Mouse (Mus musculus) urinary bladder, postnatal 14 days (tissue): ENCODE measurements around the gene Masp1.
A peak's percentile ranks its signal among the peaks of the same experiment; 100 is the strongest.

ENCODE experiments used
- DNase-seq: peaks from one replicate; pipeline ENCODE4 v3.0.0; 2021; ENCODE audit warnings: low spot score

Masp1 gene

DNA sequence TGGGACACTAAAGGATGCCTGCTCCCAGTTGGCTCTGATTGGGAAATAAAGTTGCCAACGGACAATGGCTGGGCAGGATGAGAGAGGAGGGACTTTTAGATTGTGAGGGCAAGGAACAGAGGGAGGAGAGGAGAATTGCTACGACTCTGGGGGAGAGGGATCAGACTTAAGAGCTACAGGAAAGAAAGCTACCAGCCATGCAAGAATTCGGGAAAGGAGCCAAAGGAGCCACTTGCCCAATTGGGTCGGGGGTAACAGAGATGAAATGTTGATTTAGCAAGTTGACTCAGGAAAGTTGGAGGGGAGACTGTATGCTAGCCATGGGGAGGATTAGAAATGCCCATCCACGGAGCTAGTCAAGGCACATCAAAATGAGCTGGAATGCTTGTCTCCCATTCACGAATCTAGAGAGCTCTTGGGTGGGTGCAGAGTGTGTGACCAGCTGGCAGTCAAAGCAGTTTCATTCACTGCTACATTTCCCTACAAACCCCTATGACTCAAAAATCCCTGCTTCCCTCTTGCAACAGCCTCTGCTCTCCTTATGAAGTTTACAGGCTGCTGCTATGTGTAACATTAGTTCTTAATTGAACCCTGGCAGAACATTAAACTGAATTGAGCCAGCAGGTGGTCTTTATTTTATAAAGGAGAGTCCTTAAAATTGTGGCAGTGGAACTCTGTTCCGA is 61.6 kb downstream of the Masp1 start:
- DNase-seq: no peak

- no peak for DNase-seq
These were observed 63.3 kb downstream of the Masp1 start for GRCm38 (mm10) chr16:23457338-23457737.

DNA sequence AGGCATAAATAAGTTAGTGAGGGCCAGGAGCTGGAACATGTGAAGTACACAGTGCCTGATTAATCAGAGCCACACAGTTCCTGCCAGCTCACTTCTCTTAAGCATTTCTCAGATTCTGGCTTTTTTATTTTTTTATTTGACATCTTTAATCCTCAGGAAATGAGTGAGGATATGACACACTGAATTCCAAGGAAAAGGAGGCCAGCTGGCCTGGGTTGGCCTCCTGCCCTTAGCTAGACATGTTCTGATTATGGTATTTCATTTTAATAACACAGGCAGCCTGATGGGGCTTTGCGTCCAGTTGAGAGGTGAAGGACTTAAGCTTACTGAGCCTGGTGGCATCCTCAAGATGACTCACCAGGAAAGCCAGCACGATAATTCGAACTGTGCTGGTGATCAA is 64.1 kb downstream of the Masp1 start:
- DNase-seq: peak; percentile 48

DNA sequence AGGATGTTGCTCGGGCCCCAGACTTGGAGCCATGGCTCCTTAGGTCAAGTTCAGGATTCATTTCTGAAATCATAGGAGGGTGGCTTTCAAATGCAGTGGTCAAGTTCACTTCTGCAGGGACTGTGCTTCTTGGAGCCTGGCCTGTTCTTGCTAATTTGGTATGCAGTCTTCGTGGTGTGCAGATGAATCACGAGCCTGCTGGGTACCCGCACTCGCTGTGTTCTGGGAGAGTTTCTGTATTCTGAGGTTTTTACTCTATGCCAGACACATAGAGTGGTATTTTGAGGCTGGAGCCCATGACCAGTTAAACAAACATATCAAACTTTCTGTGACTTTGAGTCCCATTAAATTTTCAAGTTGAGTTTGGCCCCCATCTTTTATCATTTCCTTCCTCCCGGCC is 66.2 kb downstream of the Masp1 start:
- no peak for DNase-seq

DNA sequence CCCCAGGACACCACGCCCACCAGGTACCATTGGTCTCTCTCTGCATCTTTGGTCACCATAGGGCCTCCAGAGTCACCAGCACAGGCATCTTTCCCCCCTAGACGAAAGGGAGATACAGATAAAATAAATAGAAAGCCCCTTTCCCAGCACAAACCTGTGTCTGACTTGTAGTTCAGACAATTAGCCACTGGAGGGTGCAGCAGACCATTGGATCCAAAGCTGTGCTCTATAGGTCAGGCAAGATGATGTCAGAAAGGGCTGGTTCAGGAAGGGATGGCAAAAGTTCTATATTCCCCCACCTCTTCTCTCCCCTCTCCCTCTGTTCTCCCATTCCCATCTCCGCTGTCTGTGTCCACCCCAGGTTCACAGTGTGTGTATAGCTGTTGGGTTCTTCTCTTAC is 68.1 kb downstream of the Masp1 start:
- DNase-seq: peak; percentile 38

DNA sequence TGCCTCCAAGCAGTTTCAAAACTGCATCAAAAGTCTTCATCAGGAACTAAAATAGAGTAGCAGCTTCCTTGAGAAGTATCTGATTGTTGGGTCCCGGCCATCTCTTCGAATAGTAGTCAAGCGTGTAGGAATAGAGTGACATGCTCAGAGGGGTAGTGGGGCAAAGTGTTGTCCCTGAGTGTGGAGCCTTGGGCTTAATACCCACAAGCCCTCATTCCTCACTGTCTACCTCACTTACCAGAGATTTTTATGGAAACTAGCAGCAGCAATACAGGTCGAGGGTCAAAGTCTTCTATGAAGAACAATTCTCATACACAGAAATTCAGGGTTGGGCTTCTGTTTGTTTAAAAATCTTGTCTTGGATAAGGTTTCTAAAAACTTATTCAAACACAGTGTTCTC is 69.8 kb downstream of the Masp1 start:
- no peak for DNase-seq

GRCm38 (mm10) chr16:23449946-23450345 is 70.7 kb downstream of the Masp1 start:
- no peak for DNase-seq

DNA sequence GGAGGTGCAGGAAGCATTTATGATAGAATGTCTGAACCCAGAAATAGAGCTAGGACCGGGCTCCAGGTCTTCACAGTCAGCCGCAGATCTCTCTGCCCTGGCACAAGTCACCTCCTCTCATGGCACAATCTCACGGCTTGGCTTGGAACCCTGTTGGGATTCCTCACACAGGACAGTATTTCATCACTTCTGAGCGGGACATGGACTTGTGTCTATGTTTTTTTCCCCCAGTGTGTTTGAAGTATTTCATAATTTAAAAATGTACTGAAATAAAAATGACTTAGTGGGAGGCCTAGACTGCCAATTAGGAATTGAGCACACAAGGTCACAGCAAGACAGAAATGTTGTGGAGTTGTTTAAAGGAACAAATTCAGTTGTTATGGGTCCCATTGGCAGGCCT is 76.4 kb downstream of the Masp1 start:
- no peak for DNase-seq

- no peak for DNase-seq
These were observed 83.0 kb downstream of the Masp1 start for GRCm38 (mm10) chr16:23437404-23438166.

DNA sequence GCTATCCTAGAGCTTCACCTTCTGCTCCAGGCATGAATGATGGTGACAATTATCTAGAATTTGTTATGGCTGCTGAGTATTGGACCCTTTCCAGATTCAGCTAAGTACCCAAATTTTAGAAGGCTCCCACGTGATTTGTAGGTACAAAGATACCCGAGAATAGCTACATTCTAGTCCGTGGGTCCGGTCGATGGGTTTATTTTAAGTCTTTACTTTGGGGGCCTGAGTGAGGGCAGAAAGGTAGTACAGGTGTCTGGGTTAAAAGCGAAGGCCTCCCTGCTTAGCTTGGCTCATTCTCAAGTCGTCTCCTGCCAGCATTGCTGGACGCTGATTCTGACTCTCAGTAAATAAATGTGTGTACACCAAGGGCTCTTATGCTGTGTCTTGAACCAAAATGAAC is 90.6 kb downstream of the Masp1 start:
- no peak for DNase-seq

DNA sequence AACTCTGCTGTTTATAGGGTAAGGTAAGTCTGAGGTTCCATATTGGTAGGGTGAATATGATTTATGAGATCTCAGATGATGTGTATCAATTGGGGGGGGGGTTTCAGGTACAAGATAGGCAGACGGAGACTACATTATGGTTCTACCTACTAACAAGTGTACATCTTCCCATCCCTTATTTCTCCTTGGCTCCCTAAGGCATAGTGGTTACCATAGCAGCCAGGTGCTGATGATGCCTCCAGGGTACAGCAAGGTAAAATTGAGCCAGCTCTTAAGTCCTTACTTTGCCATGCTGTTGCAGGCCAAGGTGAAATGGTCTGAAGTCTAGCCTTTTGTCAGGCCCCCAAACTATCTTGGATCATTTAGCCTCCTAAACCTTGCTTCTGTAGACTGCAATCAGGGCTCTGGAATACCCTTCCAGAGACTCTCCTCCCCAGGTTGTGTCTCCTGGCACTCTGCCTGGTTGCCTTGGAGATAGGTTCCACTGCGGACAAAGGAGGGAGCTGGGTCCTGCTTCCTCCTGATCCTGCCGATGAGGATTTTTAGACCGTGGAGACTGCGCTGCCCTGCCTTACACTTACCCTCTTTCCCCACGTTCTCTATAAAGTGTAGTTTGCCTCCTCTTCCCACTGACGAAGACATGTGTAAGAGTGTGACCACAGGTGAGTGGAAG is 91.8 kb downstream of the Masp1 start, which contains the start of gene Rtp1:
Rtp1 (plus strand) TSS at position 487 of the 673 bp plus-strand sequence.
- DNase-seq: no peak

- no peak for DNase-seq
These were observed 92.9 kb downstream of the Masp1 start for GRCm38 (mm10) chr16:23427701-23428100.

- DNase-seq: no peak
These were observed 96.8 kb downstream of the Masp1 start for GRCm38 (mm10) chr16:23423825-23424224.

DNA sequence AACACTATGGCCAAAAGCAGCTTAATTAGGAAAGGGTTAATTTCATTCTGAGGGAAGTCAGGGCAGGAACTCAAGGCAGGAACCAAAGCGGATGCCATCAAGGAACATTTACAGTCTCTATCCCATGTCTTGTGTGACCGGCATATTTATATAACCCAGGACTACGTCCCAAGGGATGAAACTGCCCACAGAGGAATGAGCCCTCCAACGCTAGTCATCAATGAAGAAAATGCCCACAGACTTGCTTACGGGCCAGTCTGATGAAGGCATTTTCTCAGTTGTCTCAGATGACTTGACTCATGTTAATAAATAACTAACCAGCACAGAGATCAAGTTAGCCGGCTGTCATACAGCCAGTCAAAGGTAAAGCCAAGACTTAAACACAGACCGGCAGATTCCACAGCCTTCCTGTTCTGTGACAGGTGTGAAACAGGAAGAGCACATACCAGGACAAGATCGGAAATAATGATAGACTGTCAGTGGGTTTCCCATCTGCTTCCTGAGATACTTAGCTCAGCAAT is 101.0 kb downstream of the Masp1 start:
- no peak for DNase-seq

DNA sequence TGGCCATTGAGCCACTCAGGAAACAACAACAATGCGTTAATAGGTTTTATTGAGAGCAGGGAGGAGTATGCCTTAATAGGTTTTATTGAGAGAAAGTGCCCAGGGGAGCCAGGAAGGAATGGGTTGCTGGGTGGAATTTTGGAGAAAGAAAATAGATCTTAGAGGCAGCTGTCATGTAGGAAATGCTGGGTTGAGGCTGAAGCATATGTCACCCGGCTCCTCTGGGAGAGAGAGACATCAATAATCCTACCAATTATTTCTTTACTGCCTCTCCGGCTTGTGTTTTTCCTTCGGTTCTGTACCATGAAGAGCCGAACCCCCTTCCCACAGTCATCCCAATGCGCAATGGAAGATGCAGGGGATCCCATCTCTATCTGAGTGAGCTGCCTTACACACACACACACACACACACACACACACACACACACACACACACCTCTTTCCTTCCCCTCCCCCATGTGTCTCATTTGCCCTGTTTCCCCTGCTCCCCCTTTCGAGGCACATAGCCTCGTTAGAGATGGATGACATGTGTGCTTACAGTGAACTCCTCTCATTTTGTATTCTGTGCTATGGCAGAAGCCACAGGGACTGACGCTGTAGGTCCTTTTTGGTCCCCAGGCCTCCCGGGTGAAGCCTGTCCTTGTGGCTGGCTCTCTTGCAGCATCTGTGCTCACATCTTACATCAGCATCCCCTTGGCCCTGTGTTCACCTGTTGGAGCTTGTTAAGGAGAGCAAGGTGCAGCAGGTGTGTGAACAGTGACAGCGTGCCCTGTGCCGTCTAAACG is 103.0 kb downstream of the Masp1 start:
- no peak for DNase-seq

DNA sequence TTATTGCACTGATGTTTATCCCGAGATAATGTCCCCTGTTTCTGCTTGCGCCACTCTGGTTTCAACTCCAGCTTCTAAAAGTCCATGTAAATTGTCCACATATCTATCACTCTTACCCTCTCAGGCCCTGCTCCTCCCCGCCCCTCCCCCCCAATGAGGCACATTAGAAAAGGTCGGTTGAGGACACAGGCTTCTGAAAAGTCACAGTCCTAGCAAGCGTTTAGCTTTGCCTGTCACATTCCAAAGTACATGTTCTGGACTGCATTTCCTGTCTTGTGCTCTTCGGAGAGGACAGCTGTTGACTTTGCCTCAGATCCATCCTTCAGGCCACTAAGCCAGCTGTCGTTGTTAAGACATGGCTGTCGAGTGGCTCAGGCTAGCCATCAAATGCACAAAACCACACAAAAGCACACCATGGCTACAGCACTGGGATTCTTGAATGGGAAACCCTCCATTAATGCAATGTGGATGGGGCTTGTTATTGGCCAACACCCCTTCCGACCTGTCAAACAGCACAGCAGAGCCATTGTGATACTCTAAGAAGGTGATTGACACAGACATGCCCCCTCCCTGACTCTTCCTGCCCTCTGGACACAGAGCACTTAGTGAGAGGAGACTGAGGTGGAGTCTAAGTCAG is 103.8 kb downstream of the Masp1 start:
- no peak for DNase-seq

DNA sequence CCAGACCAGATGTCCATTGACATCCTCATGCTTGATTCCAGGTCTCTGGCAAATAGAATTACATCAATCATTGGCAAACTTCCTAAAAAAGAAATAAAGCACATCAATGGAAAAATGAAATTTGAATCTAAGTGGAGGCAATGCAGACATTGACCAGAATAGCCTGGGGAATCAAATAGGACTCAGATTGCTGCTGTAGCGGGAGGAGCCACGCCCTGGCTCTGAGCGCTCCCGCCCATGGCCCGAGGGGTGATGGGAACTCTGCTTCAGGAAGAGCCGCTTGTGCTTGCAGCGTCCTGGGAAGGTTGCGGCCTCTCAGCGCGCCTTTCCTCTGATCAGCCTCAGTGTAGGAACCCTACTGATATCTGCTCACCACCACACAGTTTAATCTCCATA is 104.4 kb downstream of the Masp1 start:
- peak; percentile 22 for DNase-seq

- no peak for DNase-seq
These were observed 107.7 kb downstream of the Masp1 start for GRCm38 (mm10) chr16:23412930-23413329.

DNA sequence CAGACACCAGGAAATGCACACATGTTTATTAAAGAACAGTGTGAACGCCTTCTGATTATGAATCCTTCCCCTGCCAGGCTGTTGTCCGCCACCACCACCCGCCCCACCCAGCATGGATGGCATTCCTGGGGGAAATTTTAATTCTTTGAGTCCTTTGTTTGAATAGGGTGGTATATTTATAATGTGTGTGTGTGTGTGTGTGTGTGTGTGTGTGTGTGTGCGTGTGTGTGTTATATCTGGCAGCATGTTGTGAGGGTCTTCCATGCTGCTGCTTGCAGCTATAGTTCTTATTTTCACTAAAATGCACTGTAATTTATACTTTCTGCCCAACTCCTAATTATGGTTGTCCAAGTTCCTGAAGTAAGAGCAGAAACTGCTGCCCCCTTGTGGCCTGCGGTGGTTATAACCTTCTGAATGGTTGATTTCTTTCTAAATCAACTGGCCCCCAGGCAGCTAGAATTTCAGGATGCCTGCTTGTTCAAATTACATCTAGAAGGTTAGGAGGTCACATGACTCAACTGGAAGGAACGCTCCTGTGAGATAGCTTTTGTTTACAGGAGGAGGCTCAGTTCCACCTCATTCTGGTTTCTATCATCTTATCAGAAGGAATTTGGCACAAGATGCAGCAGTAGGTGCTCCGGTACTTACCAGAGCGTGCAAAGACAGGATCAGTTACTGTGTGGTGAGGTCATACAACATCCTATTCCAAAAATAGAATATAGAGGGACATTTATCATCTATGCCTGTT is 117.4 kb downstream of the Masp1 start:
- DNase-seq: peak; percentile 81

GRCm38 (mm10) chr16:23401959-23402358 is 118.7 kb downstream of the Masp1 start:
- no peak for DNase-seq

- no peak for DNase-seq
These were observed 119.2 kb downstream of the Masp1 start for GRCm38 (mm10) chr16:23401463-23401862.
